Mouse (Mus musculus) forebrain, embryonic 16.5 days (tissue): ENCODE data around the gene Ccnl1. TPM values are rescaled to one million over a fixed set of nuclear protein-coding genes. Genes with fewer than 3 reads are reported as not detected.

Source experiments
- ATAC-seq: fragments of 200-750 bp; cut with Nextera tagmentation; 2 replicates; pipeline ENCODE4 v1.8.0; 2017; ENCODE audit warnings: mild to moderate bottlenecking, moderate library complexity
- H3K27ac ChIP-seq: fragments of 300-500 bp; sonication (generic); 2 replicates; pipeline ENCODE4 v1.5.1; 2014; ENCODE audit warnings: low read length, control low read depth
- H3K27me3 ChIP-seq: fragments of 300-500 bp; sonication (generic); replicated peaks from 2 replicates; pipeline ENCODE4 v1.6.1; 2014; ENCODE audit warnings: low read length; ENCODE audit not compliant: control insufficient read depth, insufficient read depth
- H3K36me3 ChIP-seq: fragments of 300-500 bp; sonication (generic); 2 replicates; pipeline ENCODE4 v1.6.1; 2014; ENCODE audit not compliant: control insufficient read depth, insufficient read depth
- H3K4me1 ChIP-seq: fragments of 300-500 bp; sonication (generic); replicated peaks from 2 replicates; pipeline ENCODE4 v1.6.1; 2014; ENCODE audit warnings: low read length; ENCODE audit not compliant: control insufficient read depth, insufficient read depth
- H3K4me2 ChIP-seq: fragments of 300-500 bp; sonication (generic); 2 replicates; pipeline ENCODE4 v1.6.1; 2014; ENCODE audit warnings: mild to moderate bottlenecking, low read length, control low read depth
- H3K4me3 ChIP-seq: fragments of 300-500 bp; sonication (generic); replicated peaks from 2 replicates; pipeline ENCODE4 v1.5.1; 2014; ENCODE audit warnings: mild to moderate bottlenecking, low read length, control low read depth
- H3K9ac ChIP-seq: fragments of 300-500 bp; sonication (generic); replicated peaks from 2 replicates; pipeline ENCODE4 v1.6.1; 2014; ENCODE audit warnings: low read depth, low read length, control low read depth
- H3K9me3 ChIP-seq: fragments of 300-500 bp; sonication (generic); 2 replicates; pipeline ENCODE4 v1.6.1; 2016; ENCODE audit warnings: low read length; ENCODE audit not compliant: control insufficient read depth
- WGBS: fragments of 180-500 bp; shearing (Covaris S2); extraction: QIAGEN DNeasy Blood & Tissue Kit; methylation state at CpG from one replicate; pipeline ENCODE4 v1.1.7; 2014; 5-methylcytosine and 5-hydroxymethylcytosine counted together
- polyA plus RNA-seq: library from polyadenylated mRNA; unstranded; fragments of >200 nt; fragmentation: Nextera tagmentation; extraction: Ambion mirVana; gene quantifications from 2 replicates; pipeline ENCODE4 v1.2.1, GENCODE M21; 2015

Gene Ccnl1
- polyA plus RNA-seq, 1 experiment from 2014 or later: 78.0 TPM

GRCm38 (mm10) chr3:65960291-65960945 lies 2.4 kb upstream of the Ccnl1 start:
- H3K27me3 ChIP-seq: no peaks in the 10 kb centered on the region
- 93% methylated on average over 5 of the region's 5 CpGs for WGBS
- H3K36me3 ChIP-seq: peaks cover 6% of the 10 kb centered on the region
- no peak for ATAC-seq
- H3K9ac ChIP-seq: no peak overlapping the region
- no peak overlapping the region for H3K27ac ChIP-seq
- H3K9me3 ChIP-seq: no peaks in the 10 kb centered on the region
- H3K4me3 ChIP-seq: no peak overlapping the region
- peaks cover 21% of the 10 kb centered on the region for H3K4me1 ChIP-seq
- H3K4me2 ChIP-seq: no peak overlapping the region

DNA sequence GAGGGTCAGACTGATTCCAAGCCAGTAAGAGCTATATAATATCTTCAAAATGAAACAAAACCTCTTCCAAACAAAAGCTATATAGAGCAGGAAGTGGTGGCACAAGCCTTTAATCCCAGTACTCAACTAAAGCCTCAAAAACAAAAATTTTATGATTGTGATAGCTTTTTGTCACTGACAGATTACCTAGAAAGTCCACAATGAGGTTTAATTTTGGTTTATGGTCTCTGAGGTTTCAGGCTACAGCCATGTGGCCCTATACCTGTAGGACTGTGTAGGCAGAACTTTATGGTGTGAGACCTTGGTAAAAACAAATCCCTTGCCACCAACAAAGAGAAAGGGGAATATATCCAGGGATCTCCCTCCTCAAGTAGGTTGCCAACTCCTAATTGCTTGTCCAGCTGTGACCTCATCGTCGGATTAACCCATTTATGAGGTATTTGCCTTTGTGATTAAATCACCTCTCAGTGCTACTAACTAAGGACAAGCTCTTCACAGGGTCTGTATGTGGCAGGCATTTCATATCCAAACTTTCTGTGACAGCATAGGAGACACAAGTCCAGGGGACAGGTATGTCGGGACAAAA lies 1.5 kb upstream of the Ccnl1 start:
- peaks cover 24% of the 10 kb centered on the region for H3K4me1 ChIP-seq
- peak overlapping the region; percentile 57 for H3K4me2 ChIP-seq
- H3K36me3 ChIP-seq: peaks cover 8% of the 10 kb centered on the region
- no peak overlapping the region for H3K9ac ChIP-seq
- H3K27me3 ChIP-seq: no peaks in the 10 kb centered on the region
- H3K4me3 ChIP-seq: peak overlapping the region; percentile 100
- H3K27ac ChIP-seq: no peak overlapping the region
- ATAC-seq: no peak
- 47% methylated on average over 3 of the region's 3 CpGs for whole genome bisulfite sequencing
- no peaks in the 10 kb centered on the region for H3K9me3 ChIP-seq

DNA sequence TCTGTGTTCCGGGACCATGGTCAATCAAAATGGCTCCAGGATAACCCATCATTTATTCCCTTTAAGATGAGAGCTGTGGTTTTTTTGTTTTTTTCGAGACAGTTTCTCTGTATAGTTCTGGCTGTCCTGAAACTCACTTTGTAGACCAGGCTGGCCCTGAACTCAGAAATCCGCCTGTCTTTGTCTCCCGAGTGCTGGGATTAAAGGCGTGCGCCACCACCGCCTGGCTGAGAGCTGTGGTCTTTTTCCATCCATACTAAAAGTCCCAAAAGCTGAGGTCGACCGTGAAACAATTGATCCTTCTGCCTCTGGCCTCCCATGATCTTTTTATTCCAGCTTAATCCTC lies 764 bp upstream of the Ccnl1 start:
- H3K27me3 ChIP-seq: no peaks in the 10 kb centered on the region
- peak overlapping the region; percentile 100 for H3K4me3 ChIP-seq
- H3K9me3 ChIP-seq: no peaks in the 10 kb centered on the region
- H3K27ac ChIP-seq: peak overlapping the region; percentile 99
- peaks cover 12% of the 10 kb centered on the region for H3K36me3 ChIP-seq
- ATAC-seq: no peak
- peak overlapping the region; percentile 99 for H3K9ac ChIP-seq
- peaks cover 29% of the 10 kb centered on the region for H3K4me1 ChIP-seq
- 2% methylated on average over 9 of the region's 9 CpGs for WGBS
- H3K4me2 ChIP-seq: peak overlapping the region; percentile 57

DNA sequence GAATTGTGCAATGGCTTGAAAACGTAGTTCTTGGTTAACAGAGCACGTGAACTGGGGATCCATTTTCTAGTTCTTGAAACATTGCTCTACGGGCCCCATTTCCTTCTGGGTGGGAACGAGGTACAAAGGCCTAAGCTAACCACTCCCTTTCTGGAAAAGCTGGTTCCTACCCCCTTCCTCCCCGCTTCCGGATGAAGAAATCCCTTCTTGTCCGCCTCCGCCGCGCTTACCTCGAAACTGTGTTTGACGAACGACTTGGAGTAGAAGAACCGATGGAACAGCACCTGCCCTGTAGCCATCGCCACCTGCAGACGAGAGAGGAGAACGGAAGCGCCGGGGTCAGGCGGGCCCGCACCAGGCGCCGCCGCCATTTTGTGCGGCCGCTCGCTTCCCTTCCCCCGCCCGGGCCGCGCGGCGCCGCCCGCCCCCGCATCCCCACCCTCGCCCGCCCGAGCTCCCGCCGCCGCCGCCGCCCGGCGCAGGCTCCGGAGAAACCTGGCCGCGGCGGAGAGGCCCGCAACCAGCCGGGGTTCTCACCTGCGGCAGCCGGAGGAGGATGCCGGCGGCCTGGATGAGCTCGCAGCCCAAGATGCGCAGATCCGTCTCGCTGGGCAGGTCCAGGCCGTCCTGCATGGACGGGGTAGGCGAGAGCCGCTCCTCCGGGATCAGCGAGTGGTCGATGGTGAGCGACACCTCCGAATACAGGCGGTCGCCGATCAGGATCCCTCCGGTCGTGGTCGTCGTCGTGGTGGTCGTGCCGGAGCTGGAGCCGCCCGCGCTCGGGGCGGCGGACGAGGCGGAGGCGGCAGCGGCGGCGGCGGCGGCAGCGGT lies 563 bp downstream of the Ccnl1 start:
- Histone ChIP-seq H3K27ac (peak overlapping the region; percentile 99), H3K27me3 (no peaks in the 10 kb centered on the region), H3K9ac (peak overlapping the region; percentile 99), H3K4me1 (peaks cover 35% of the 10 kb centered on the region), H3K36me3 (peaks cover 14% of the 10 kb centered on the region), H3K4me2 (peak overlapping the region; percentile 96), H3K4me3 (peak overlapping the region; percentile 100), H3K9me3 (no peaks in the 10 kb centered on the region)
- under 1% methylated on average over 73 of the region's 94 CpGs for WGBS
- peak; percentile 71 for ATAC-seq

GRCm38 (mm10) chr3:65954499-65955391 lies 3.3 kb downstream of the Ccnl1 start:
- 45% methylated on average over 8 of the region's 8 CpGs for WGBS
- H3K4me3 ChIP-seq: no peak overlapping the region
- no peak overlapping the region for H3K27ac ChIP-seq
- peak overlapping the region; percentile 30 for H3K4me2 ChIP-seq
- H3K36me3 ChIP-seq: peaks cover 20% of the 10 kb centered on the region
- H3K4me1 ChIP-seq: peaks cover 37% of the 10 kb centered on the region
- H3K9me3 ChIP-seq: no peaks in the 10 kb centered on the region
- no peak overlapping the region for H3K9ac ChIP-seq
- ATAC-seq: no peak
- H3K27me3 ChIP-seq: no peaks in the 10 kb centered on the region

DNA sequence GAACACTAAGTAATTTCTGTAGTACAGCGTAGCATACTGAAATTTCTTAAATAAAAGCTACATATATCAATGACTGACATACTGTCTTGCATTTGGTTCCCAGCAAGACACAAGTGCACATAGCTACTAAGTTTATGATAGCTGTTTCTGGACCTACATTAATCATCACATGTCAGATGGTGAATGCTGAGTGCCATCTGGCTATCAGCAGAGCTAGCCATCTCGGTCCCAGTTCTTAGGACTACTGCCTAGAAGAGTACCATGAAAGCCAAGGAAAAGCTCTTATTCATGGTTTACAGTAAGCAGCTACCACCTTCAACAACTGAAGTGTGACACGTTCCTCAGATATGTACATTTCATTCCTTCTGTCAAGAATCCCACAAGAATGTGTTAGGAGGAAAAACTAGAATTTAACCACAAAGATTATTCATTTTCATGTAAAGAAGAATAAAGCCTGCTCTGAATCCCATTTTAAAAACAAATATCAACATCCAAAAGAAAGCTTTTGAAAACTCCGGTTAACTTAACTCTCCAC lies 7.2 kb downstream of the Ccnl1 start:
- H3K9me3 ChIP-seq: no peaks in the 10 kb centered on the region
- no peak overlapping the region for H3K4me2 ChIP-seq
- no peaks in the 10 kb centered on the region for H3K27me3 ChIP-seq
- 82% methylated on average over 4 of the region's 4 CpGs for WGBS
- no peak overlapping the region for H3K9ac ChIP-seq
- H3K4me1 ChIP-seq: peaks cover 17% of the 10 kb centered on the region
- H3K4me3 ChIP-seq: no peak overlapping the region
- no peak overlapping the region for H3K27ac ChIP-seq
- no peak; the same call in 1 of the 2 replicates for ATAC-seq
- peaks cover 45% of the 10 kb centered on the region for H3K36me3 ChIP-seq

DNA sequence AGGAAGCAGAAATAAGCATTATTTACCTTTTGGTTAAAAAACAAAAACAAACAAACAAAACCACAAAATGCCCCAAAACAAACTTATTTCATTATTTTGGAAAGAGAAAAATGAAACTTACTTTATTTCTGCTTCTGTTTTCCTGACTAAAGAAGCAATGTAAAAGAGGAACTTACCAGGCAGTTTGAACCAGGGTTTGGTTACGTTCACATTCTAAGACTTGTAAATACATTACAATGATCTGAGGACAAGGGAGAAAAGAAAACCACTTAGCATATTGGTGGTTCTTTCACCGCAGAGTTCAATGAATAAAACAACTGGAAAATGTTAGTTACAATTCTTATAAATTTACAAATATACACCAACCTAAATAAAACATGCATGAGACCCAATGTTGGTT lies 7.7 kb downstream of the Ccnl1 start:
- no peak for ATAC-seq
- Histone ChIP-seq H3K4me1 (peaks cover 15% of the 10 kb centered on the region), H3K27me3 (no peaks in the 10 kb centered on the region), H3K9ac (no peak overlapping the region), H3K4me2 (no peak overlapping the region), H3K36me3 (peaks cover 48% of the 10 kb centered on the region), H3K27ac (no peak overlapping the region), H3K4me3 (no peak overlapping the region), H3K9me3 (no peaks in the 10 kb centered on the region)
- WGBS: 82% methylated on average over 2 of the region's 2 CpGs

- no peak overlapping the region for H3K27ac ChIP-seq
- H3K4me3 ChIP-seq: no peak overlapping the region
- H3K4me1 ChIP-seq: no peaks in the 10 kb centered on the region
- no peak overlapping the region for H3K9ac ChIP-seq
- 95% methylated on average over 2 of the region's 2 CpGs for WGBS
- H3K4me2 ChIP-seq: no peak overlapping the region
- H3K36me3 ChIP-seq: peaks cover 47% of the 10 kb centered on the region
- no peak; the same call in 1 of the 2 replicates for ATAC-seq
- no peaks in the 10 kb centered on the region for H3K9me3 ChIP-seq
- H3K27me3 ChIP-seq: no peaks in the 10 kb centered on the region
Observed at GRCm38 (mm10) chr3:65945277-65945932, 12.6 kb downstream of the Ccnl1 start.
